Mouse (Mus musculus) kidney, adult 11 months (tissue): ENCODE measurements at regions not wholly inside any gene's neighbourhood (a gene's known extent, or its start where the extent isn't known, plus 50 kb on each side); places are given as distances from the start of the nearest gene placed in this dataset.

Experiments used
- DNase-seq: peaks from one replicate; pipeline ENCODE4 v3.0.0; 2022

DNA sequence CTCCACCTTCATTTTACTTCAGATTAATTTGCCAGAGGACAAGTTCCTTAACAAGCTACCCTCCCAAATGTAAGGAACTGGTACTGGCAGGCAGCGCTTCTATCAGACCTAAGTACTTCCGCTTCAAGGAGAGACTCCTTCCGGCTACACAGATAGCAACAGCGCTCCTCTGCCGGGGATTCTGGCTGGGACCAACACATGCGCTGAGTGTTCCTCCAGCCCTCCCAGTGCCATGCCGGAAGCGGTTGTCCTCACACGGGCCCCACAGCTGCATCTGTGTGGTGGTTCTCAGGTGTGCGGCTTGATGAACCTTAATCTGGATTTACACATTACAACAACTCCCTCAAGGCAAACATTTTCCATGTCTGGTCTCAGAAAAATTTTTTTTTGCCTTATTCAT, 336.1 kb upstream of the Map3k7 start:
- no peak for DNase-seq

DNA sequence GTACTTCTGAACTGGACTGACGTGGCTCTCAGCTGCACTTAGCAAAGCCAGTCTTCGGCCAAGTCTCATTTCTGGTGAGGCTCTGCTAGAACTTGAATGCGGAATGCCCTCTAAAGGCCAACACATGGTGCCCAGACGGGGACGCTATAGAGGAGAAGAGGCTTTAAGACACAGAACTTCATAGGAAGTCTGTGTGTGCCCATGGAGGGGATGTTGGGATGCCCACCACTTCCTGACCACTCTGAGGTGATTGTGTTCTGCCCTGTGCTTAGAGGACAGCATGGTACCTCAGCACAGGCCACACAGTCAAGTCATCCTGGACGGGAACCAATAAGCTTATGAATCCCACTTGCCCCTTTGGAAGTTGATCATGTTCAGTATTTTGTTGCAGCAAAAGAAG, 325.3 kb upstream of the Map3k7 start:
- DNase-seq, result no peak

DNA sequence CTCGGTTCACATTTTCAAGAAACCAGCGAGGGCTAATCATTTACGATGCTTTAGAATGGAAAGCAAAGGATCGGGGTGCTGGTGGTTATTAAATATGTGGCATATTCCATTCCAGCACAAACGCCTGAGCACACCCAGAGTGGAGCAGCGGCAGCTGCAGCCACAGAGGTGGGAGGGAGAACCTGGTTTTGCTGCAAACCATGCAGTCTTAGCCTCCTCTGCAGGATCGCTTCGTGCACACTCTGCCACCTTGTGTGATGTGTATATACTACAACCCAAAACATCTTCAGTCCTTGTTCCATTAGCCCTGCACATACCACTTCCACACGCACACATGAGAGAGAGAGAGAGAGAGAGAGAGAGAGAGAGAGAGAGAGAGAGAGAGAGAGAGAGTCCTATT, 321.7 kb upstream of the Map3k7 start:
- DNase-seq, result no peak

GRCm38 (mm10) chr4:31642593-31643290, 321.2 kb upstream of the Map3k7 start:
- no peak for DNase-seq

- no peak for DNase-seq
Measured at GRCm38 (mm10) chr4:31648631-31649368, 315.1 kb upstream of the Map3k7 start.

- no peak for DNase-seq
Measured at GRCm38 (mm10) chr4:31655364-31656106, 308.4 kb upstream of the Map3k7 start.

DNA sequence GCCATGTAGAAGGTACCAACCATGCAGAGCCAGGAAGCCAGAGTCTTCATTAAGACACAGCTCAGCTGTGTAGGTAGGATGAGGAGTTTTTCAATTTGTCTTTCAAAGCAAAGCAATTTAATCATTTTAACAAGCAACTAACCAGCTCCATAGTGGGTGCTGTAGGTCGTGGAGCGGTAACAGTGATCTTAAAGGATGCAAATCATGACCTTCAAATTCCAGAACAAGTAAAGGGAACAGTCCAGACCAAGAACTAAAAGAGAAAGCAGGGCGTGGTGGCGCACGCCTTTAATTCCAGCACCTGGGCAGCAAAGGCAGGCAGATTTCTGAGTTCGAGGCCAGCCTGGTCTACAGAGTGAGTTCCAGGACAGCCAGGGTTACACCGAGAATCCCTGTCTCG, 307.8 kb upstream of the Map3k7 start:
- no peak for DNase-seq

GRCm38 (mm10) chr4:31658820-31659219, 305.1 kb upstream of the Map3k7 start:
- no peak for DNase-seq

DNA sequence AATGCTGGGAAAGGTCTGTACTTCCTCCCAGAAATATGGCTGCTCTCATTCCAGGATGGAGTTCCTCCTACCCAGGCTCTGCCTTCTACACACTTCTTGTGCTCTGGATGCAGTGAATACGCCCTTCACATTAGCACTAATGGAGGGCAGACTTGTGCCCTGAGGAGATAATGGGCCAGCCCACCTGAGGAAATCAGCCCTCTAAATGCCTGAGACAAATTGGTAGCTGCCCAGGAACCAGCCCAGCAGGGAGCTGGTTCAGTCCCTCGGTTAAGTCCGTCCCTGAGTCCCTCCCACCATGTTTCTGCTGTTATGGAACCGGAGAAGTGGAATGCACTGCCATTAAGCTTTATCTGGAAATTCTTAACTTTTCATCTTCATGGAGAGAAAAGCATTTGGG, 303.0 kb upstream of the Map3k7 start:
- no peak for DNase-seq

DNA sequence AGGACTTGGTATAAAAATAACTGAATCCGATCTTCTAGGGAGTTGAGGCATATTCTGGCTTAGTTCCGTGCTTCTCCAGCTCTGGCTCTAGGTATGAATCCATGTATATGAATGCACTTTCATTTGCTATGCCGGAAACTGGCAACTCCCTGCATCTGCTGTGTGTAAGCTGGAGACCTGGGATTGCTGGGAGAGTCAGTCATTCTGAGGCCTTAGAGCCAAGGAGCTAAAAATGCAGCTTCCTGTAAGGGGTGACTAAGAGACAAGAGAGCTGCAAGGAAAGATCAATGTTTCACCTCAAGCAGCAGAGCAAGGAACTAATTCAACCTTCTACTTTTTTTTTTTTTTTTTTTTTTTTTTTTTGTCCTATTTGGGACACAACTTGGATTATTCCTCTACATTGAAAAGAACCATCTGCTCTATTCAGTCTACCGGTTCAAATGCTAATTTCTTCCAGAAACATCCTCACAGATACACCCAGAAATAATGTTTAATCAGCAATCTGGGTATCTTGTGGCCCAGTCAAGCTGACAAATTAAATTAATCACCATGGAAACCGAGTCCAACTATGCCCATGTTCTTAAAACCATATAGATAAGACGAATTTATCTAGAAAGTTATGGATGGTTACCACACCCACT, 292.2 kb upstream of the Map3k7 start:
- no peak for DNase-seq

DNA sequence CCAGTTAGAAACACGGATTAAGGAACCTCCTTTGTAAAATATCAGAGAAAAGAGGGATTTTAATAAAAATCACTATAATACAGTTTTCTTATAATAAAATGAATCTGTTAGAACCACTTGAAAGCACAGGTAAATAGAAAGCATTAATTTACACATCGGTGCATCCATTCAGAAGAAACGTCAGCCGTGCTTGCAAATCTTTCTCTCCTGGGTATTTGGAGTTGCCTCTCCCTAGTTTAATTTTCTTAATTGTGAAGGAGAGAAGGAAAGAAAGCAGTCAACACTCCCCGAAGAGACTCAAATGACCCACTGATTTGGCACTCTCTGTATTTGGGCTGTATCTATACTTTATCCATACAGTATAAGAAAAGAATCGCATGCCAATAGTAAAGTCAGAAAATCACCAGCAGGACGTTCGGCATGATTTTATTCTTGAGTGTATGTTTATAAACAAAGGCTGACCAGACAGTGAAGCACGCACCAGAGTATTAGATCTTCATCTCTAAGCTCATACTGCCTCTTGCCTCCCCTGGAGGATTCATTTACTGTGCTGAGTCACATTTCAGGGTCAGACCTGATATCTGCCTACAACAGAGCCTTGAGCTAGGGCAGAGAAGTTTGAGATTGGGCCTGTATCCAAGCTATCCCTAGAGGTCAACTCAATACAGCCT, 291.6 kb upstream of the Map3k7 start:
- no peak for DNase-seq

DNA sequence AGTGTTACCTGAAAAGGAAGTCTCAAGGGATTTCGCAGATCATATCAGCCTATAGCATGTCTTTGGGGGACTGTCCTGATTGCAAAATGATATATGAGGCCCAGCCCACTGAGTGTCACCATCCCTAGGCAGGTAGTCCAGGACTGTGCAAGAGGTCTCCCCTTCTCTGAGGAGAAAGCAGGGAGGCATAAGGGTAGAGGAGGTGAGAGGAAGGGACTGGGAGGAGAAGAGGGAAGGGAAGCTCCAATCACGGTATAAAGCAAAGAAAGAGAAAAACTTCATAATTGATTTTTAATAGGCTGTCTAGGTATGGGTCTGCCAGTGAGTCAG, 291.1 kb upstream of the Map3k7 start:
- DNase-seq, result no peak

GRCm38 (mm10) chr4:31679007-31679590, 284.8 kb upstream of the Map3k7 start:
- no peak for DNase-seq

- DNase-seq, result no peak
Measured at GRCm38 (mm10) chr4:31680958-31681357, 282.9 kb upstream of the Map3k7 start.

DNA sequence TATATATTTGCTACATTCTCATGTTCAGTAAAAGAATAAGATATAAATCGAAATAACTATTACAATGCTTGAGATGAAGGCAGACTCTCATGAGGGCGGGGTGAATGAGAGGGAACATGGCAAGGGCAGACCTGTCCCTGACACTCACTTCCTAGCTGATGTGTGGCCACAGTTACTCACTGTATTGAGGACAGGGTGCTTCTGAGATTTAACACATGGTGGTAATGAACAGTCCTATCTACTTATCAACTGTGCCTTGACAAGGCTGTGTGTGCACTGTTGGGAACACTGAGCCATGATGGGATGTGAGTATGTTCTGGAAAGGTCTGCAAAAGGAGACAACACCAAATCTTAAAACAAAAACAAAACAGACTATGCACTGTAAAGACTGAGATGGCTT, 274.8 kb upstream of the Map3k7 start:
- no peak for DNase-seq

DNA sequence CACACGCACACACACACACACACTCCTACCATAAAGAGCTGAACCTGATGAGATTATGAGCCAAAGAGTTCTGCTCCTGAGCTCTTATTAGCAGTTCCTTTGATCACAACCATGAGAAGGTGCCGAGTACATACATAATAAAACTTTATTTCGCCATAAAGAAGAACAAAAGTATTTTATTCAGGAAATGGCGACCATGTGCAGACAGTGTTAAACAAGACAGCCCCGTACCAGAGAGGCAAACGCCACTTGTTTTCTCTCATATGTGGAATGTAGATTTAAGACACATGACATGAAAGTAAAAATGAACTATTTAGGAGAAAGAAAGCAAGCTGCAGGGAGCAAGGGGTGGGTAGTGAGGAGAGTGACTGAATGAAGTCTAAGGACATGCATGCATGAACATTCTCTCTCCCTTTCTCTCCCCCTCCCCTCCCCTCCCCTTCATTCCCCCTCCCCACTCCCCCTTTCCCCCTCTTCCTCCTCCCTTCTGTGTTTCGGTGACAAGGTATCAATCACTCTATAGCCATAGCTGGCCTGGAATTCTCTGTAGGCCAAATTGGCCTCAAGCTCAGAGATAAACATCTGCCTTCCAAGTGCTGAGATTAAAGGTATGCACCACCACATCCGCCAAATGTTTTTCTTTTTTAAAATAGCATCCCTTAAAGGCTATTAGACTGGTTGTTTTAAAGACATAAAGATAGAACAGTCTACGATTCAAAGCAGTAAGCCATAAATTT, 266.0 kb upstream of the Map3k7 start:
- DNase-seq, result no peak

- DNase-seq, result no peak
Measured at GRCm38 (mm10) chr4:31698506-31698782, 265.5 kb upstream of the Map3k7 start.

DNA sequence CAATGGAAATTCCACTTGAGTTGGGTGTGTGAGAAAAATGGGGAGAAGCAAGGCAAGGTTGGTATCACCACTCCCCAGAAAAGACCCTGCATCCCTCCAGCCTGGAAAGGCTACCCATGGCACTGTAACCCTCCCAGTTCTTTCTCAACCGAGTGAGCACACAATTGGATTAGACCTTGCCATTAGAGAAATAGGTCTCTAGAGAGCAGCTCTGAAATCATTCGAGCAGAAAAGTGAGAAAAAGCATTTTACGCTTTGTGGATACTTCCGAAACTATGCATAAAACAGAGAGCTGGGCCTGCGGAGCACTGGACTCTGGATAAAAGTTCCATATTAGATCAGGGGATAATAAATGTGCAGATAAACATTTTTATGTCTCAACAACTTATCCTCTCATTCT, 264.6 kb upstream of the Map3k7 start:
- DNase-seq, result no peak

DNA sequence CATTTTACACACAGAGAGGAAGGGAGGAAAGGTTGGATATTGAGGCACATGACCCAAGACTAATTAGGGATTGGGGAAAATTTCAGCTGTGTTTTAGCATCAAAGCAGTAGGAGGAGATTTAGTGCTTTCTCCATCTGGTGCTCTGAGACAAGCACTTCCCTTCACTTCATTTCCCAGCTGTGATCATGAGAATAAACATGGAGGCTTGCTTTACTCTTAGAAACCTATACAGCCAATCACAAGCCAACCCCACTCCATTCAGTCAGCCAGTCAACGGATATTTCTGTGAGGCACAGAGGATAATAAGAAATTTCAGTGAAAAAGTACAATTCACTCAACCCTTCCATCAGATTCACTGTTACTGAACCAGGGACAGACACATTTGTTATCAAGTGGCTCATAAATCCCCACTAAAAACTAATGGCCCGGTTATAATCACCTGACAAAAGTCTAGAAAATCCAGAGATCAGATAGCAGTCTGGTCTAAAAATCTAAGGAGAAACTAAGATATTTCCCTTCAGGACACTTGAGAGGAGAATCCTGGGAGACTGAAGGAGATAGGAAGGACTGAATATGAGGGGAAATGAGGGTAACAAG, 249.7 kb upstream of the Map3k7 start:
- no peak for DNase-seq

DNA sequence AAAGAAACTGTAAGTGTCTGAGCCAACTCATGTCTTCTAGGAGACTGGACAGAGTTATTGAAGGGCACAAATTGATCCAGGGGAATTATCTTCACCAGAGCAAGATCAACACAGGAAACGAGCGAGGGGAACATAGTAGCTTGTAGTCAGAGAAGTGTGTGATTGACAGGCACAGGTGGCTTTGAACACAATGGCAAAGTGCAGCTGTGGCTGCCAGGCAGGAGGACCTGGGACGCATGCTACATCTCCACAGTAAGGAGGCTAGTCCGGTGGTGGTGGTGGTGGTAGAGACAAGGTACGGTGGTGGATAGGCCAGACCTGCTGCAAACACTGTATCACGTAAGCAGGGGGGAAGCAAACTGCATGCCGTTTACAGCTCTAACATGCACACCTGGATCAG, 240.4 kb upstream of the Map3k7 start:
- no peak for DNase-seq

DNA sequence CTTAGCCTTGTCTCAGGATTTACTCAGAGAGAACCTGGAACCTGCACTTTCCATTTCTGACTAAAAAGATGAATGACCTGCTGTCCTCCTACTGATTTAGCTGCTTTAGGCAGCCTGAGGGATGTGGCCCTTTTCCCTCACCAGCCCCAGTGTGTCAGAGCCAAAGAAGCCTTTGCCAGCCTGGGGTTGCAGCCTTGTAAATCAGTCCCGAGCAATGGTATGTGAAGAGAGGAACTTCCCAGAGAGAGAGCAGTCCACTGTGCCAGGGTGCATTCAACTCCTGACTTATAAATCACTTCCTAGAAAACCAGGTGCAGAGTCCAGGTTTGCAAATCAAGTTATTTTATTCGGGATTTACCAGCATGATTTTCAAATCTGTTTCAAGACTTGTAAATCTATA, 239.5 kb upstream of the Map3k7 start:
- peak; percentile 7 for DNase-seq
